Mouse (Mus musculus) limb, embryonic 14.5 days (tissue): Measurements from ENCODE around the gene Cdiptos. TPM values are rescaled to one million over a fixed set of nuclear protein-coding genes. Genes with fewer than 3 reads are reported as not detected.

Source experiments
- ATAC-seq: fragments of 200-750 bp; cut with Nextera tagmentation; 2 replicates; pipeline ENCODE4 v1.8.0; 2017; ENCODE audit warnings: low read depth, moderate number of reproducible peaks, moderate TSS enrichment; ENCODE audit not compliant: low FRiP score
- DNase-seq: peaks from one replicate; pipeline ENCODE4 v3.0.0-alpha.2; 2015; ENCODE audit warnings: low spot score
- H3K27ac ChIP-seq: fragments of 300-500 bp; sonication (generic); replicated peaks from 2 replicates; pipeline ENCODE4 v1.5.1; 2014; ENCODE audit warnings: low read depth, mild to moderate bottlenecking, low read length, moderate library complexity, mixed read lengths
- H3K27me3 ChIP-seq: fragments of 300-500 bp; sonication (generic); 2 replicates; pipeline ENCODE4 v1.6.1; 2014; ENCODE audit warnings: low read length, mixed read lengths; ENCODE audit not compliant: control insufficient read depth, insufficient read depth
- H3K36me3 ChIP-seq: fragments of 300-500 bp; sonication (generic); 2 replicates; pipeline ENCODE4 v1.6.1; 2014; ENCODE audit warnings: mild to moderate bottlenecking, low read length, moderate library complexity, mixed read lengths; ENCODE audit not compliant: control insufficient read depth, insufficient read depth
- H3K4me1 ChIP-seq: fragments of 300-500 bp; sonication (generic); 2 replicates; pipeline ENCODE4 v1.6.1; 2014; ENCODE audit warnings: antibody characterized with exemption, low read length, mixed read lengths; ENCODE audit not compliant: control insufficient read depth, insufficient read depth
- H3K4me2 ChIP-seq: fragments of 300-500 bp; sonication (generic); replicated peaks from 2 replicates; pipeline ENCODE4 v1.6.1; 2014; ENCODE audit warnings: low read depth, mild to moderate bottlenecking, low read length, moderate library complexity; ENCODE audit not compliant: severe bottlenecking
- H3K4me3 ChIP-seq: fragments of 300-500 bp; sonication (generic); replicated peaks from 2 replicates; pipeline ENCODE4 v1.5.1; 2014; ENCODE audit warnings: low read length
- H3K9ac ChIP-seq: fragments of 300-500 bp; sonication (generic); 2 replicates; pipeline ENCODE4 v1.6.1; 2014; ENCODE audit warnings: mild to moderate bottlenecking, low read depth, low read length, moderate library complexity; ENCODE audit not compliant: severe bottlenecking
- H3K9me3 ChIP-seq: fragments of 300-500 bp; sonication (generic); 2 replicates; pipeline ENCODE4 v1.6.1; 2016; ENCODE audit warnings: low read length; ENCODE audit not compliant: control insufficient read depth
- POLR2A ChIP-seq: fragments of 200-500 bp; IDR thresholded peaks from 2 replicates; pipeline ENCODE4 v1.8.0; 2012; ENCODE audit warnings: inconsistent platforms, mild to moderate bottlenecking, moderate library complexity, borderline replicate concordance; ENCODE audit not compliant: insufficient read depth, insufficient read length; ENCODE audit errors: extremely low read depth
- WGBS: fragments of 180-500 bp; shearing (Covaris S2); extraction: QIAGEN DNeasy Blood & Tissue Kit; methylation state at CpG from one replicate; pipeline ENCODE4 v1.1.7; 2014; 5-methylcytosine and 5-hydroxymethylcytosine counted together
- polyA plus RNA-seq, 2 experiments: library from polyadenylated mRNA; depleted of rRNA in 1 of 2; stranded (reverse) in 1 of 2; unstranded in 1 of 2; fragments of >200 nt; fragmentation: Nextera tagmentation in 1 of 2; extraction: Ambion mirVana in 1 of 2; gene quantifications; 2 replicates each; pipeline versions ENCODE4 v1.2.1 to v1.2.3; 2012 to 2014

Cdiptos gene
- polyA plus RNA-seq, 2 experiments: 1.2 to 1.9 TPM

DNA sequence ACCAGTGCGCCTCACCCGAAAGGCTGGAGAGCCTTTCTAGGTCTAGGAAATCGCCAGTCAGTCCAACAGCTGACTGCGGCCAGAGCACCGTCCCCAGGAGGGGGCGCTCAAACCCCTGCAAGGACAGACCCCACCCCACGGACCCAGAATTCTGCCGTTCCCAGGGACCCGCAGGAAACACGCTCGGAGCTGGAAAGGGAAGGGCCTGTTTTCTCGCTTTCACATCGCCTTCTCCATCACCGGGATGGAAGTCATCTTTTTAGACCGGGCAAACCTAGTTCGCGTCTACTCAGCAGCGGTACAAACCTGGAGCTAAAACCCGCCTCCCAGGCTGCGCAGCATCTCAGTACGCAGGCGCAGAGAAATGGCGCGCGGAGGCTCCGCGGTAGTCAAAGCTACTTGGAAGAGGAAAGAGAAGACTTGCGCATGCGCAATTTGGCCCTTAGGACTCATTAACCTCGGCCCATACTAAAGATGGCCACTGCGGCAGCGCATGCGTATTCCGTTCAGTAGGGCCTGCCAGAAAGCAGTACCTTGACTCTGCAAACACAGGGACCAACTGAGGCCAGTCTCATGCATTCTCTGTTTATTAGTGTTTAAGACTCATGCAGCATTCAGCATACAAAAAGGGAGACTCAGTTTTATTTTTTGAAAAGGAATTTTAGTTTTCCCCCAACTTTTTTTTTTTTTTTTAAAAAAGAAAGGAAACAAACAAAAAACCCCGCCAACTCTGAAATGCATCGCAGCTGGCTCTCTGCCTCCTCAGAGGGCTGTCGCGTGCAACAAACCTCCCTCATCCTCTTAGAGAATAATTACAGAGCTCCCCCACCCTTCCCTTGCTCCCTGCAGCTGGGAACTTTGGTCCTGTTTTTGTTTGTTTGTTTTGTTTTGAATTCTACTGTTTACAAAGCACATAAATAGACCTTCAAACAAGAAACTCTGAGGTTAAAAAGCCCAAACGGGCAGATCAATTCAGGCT lies 41.4 kb upstream of the Cdiptos start, which contains the start of gene Pagr1a:
Pagr1a (minus strand) TSS at position 382 of the 979 bp plus-strand sequence.
- H3K36me3 ChIP-seq: peaks cover 42% of the 10 kb centered on the region
- H3K9ac ChIP-seq: peak within 1 kb of the TSS; percentile 80
- peak; percentile 100 for DNase-seq
- peaks cover 42% of the 10 kb centered on the region for H3K4me1 ChIP-seq
- H3K27ac ChIP-seq: peak within 1 kb of the TSS; percentile 93
- no peaks in the 10 kb centered on the region for H3K9me3 ChIP-seq
- peak within 1 kb of the TSS; percentile 75 for H3K4me3 ChIP-seq
- WGBS: 3% methylated on average over 39 of the region's 39 CpGs
- TF ChIP-seq POLR2A: peak; percentile 20; the same call in 1 of the 2 replicates
- peak; percentile 85 for ATAC-seq
- peak within 1 kb of the TSS; percentile 90 for H3K4me2 ChIP-seq
- no peaks in the 10 kb centered on the region for H3K27me3 ChIP-seq

DNA sequence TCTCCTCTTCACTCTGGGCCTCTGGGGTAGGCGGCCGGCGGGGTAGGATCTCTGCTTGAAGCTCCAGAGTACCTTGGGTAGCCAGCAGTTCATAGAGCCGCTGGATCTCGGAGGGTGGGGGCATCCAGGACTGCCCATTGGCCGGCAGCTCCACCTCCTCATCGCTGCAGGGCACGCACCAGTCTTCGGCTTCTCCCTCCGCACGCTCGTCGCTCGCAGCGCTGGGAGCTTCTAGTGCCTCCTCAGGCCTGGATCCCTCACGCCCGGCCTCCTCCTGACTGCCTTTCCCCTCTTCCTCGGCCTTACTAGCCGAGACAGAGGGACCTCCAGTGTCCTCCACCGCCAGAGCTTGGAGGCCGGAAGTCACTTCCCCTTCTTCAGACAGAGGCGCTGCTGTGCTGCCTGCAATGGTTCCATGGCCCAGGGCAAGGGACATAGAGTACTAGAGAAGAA lies 40.6 kb upstream of the Cdiptos start:
- Histone ChIP-seq H3K4me2 (peak overlapping the region; percentile 90), H3K27me3 (no peaks in the 10 kb centered on the region), H3K4me1 (peaks cover 38% of the 10 kb centered on the region), H3K27ac (peak overlapping the region; percentile 93), H3K9ac (peak overlapping the region; percentile 80), H3K9me3 (no peaks in the 10 kb centered on the region), H3K36me3 (peaks cover 35% of the 10 kb centered on the region), H3K4me3 (peak overlapping the region; percentile 75)
- ATAC-seq (peak; percentile 25), DNase-seq (peak; percentile 23)
- WGBS: 1% methylated on average over 21 of the region's 22 CpGs
- TF ChIP-seq POLR2A: 0 out of 2 replicates have a peak, but pooled peaks have one; percentile 9

DNA sequence TGATC lies 40.4 kb upstream of the Cdiptos start, which contains the start of gene Pagr1b:
Pagr1b (minus strand) TSS at position 4 of the 5 bp plus-strand sequence.
- H3K27me3 ChIP-seq: no peaks in the 10 kb centered on the region
- peak within 1 kb of the TSS; percentile 80 for H3K9ac ChIP-seq
- TF ChIP-seq POLR2A: no peak
- H3K27ac ChIP-seq: peak within 1 kb of the TSS; percentile 93
- H3K36me3 ChIP-seq: peaks cover 35% of the 10 kb centered on the region
- DNase-seq (no peak), ATAC-seq (no peak)
- H3K4me1 ChIP-seq: peaks cover 37% of the 10 kb centered on the region
- peak within 1 kb of the TSS; percentile 90 for H3K4me2 ChIP-seq
- no peaks in the 10 kb centered on the region for H3K9me3 ChIP-seq
- H3K4me3 ChIP-seq: peak within 1 kb of the TSS; percentile 75

DNA sequence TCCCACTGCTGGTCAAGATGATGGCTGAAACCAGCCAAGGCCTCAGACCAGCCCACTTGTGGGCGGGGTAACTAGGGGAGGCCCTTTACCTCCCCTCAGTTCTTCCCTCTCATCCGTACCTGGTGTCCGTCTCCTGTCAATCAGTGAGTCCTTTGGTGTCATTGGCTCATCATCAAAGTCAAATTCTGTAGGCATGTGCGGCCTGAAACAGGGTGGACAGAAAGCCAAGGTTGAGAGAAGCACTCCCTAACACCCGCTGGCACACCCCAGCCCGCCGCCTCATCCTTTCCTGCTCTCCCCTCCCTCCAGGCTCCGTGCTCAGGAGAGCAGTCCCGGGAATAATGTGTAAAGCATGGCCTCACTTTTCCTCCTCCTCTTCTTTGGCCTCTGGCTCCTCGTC lies 40.2 kb upstream of the Cdiptos start:
- no peak for TF ChIP-seq POLR2A
- peaks cover 37% of the 10 kb centered on the region for H3K4me1 ChIP-seq
- ATAC-seq: no peak
- WGBS: 2% methylated on average over 10 of the region's 10 CpGs
- no peaks in the 10 kb centered on the region for H3K27me3 ChIP-seq
- peak overlapping the region; percentile 80 for H3K9ac ChIP-seq
- peak; percentile 47 for DNase-seq
- H3K4me2 ChIP-seq: peak overlapping the region; percentile 90
- peak overlapping the region; percentile 93 for H3K27ac ChIP-seq
- H3K9me3 ChIP-seq: no peaks in the 10 kb centered on the region
- peaks cover 35% of the 10 kb centered on the region for H3K36me3 ChIP-seq
- H3K4me3 ChIP-seq: peak overlapping the region; percentile 75

DNA sequence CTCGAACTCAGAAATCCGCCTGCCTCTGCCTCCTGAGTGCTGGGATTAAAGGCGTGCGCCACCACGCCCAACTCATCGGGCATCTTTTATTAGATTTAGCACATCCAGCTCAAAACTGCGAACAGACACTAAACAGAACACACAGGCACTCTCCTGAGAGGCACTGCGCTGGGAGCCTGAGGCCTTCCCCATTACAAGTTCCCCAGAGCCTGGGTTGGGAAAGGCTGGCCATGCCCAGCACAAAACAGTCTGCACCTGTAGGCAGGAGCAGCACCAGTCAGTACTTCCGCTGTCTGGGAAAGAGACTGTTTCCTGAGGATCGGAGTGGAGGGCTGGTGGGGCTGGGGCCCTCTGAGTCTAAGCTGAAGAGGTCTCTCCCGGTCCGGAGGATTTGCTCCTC lies 39.1 kb upstream of the Cdiptos start:
- Histone ChIP-seq H3K4me2 (0 out of 2 replicates have a peak overlapping the region, but pooled peaks have one; percentile 90), H3K27ac (no peak overlapping the region), H3K27me3 (no peaks in the 10 kb centered on the region), H3K9me3 (no peaks in the 10 kb centered on the region), H3K4me1 (peaks cover 28% of the 10 kb centered on the region), H3K4me3 (no peak overlapping the region), H3K36me3 (peaks cover 35% of the 10 kb centered on the region), H3K9ac (peak overlapping the region; percentile 25; the same call in 1 of the 2 replicates)
- TF ChIP-seq POLR2A: no peak
- DNase-seq (no peak), ATAC-seq (no peak)
- 87% methylated on average over 12 of the region's 12 CpGs for WGBS
